Mouse (Mus musculus): ENCODE results near the gene Inip. TPM values are rescaled to one million over a fixed set of nuclear protein-coding genes. Genes with fewer than 3 reads are reported as not detected.

Inip gene
- total RNA-seq (2021): 10 to 100 TPM in 1 of 2 experiments, 1 to 10 TPM in 1; 9.3 to 10.9 TPM

GRCm38 (mm10) chr4:59801489-59801888 is at the start of gene Inip:
Gene Inip, minus strand, starts transcription at chr4:59801589.
- DNase-seq (ENCODE audit: low spot score): no peak
- intact Hi-C loops (cut with DNase I): no loop called here

- DNase-seq (ENCODE audit: low spot score): peak; percentile 42
- intact Hi-C loops (cut with DNase I): loop anchor here (5.0 to 10.0 kb wide), 2 partner anchors 238 to 485 kb away; no protein-coding TSS in a partner anchor
Measured at GRCm38 (mm10) chr4:59850181-59850580, 48.8 kb upstream of the Inip start.

GRCm38 (mm10) chr4:59847447-59847846 is 46.1 kb upstream of the Inip start:
- no peak for DNase-seq (ENCODE audit: low spot score)
- intact Hi-C loops (cut with DNase I): loop anchor here (5.0 kb wide), 1 partner anchor 40 kb away; the partner anchor contains the start of gene Snx30

GRCm38 (mm10) chr4:59845245-59845637 is 43.9 kb upstream of the Inip start:
- DNase-seq (ENCODE audit: low spot score): no peak
- intact Hi-C loops (cut with DNase I): loop anchor here (5.0 kb wide), 1 partner anchor 38 kb away; the partner anchor contains the start of gene Snx30

GRCm38 (mm10) chr4:59844460-59845244 is 43.3 kb upstream of the Inip start:
- intact Hi-C loops (cut with DNase I): loop anchor here (5.0 kb wide), 1 partner anchor 37 kb away; the partner anchor contains the start of gene Snx30
- no peak for DNase-seq (ENCODE audit: low spot score)

GRCm38 (mm10) chr4:59837659-59838058 is 36.3 kb upstream of the Inip start:
- intact Hi-C loops (cut with DNase I): no loop called here
- no peak for DNase-seq (ENCODE audit: low spot score)

- DNase-seq (ENCODE audit: low spot score): no peak
- intact Hi-C loops (cut with DNase I): no loop called here
Measured at GRCm38 (mm10) chr4:59832810-59833209, 31.4 kb upstream of the Inip start.

- intact Hi-C loops (cut with DNase I): no loop called here
- DNase-seq (ENCODE audit: low spot score): no peak
Measured at GRCm38 (mm10) chr4:59831038-59831437, 29.6 kb upstream of the Inip start.

GRCm38 (mm10) chr4:59829072-59829471 is 27.7 kb upstream of the Inip start:
- no peak for DNase-seq (ENCODE audit: low spot score)
- intact Hi-C loops (cut with DNase I): no loop called here

GRCm38 (mm10) chr4:59826381-59826780 is 25.0 kb upstream of the Inip start:
- no peak for DNase-seq (ENCODE audit: low spot score)
- intact Hi-C loops (cut with DNase I): no loop called here

- intact Hi-C loops (cut with DNase I): no loop called here
Measured at GRCm38 (mm10) chr4:59825634-59826033, 24.2 kb upstream of the Inip start.

GRCm38 (mm10) chr4:59824860-59825259 is 23.5 kb upstream of the Inip start:
- no peak for DNase-seq (ENCODE audit: low spot score)
- intact Hi-C loops (cut with DNase I): no loop called here

More at GRCm38 (mm10) chr4:59825634-59826033, 24.2 kb upstream of the Inip start:
- no peak for DNase-seq (ENCODE audit: low spot score)

GRCm38 (mm10) chr4:59823470-59823869 is 22.1 kb upstream of the Inip start:
- intact Hi-C loops (cut with DNase I): no loop called here
- peak; percentile 38 for DNase-seq (ENCODE audit: low spot score)

GRCm38 (mm10) chr4:59822119-59822518 is 20.7 kb upstream of the Inip start:
- intact Hi-C loops (cut with DNase I): no loop called here
- no peak for DNase-seq (ENCODE audit: low spot score)

- intact Hi-C loops (cut with DNase I): no loop called here
- no peak for DNase-seq (ENCODE audit: low spot score)
Measured at GRCm38 (mm10) chr4:59821516-59821915, 20.1 kb upstream of the Inip start.

GRCm38 (mm10) chr4:59819477-59820022 is 18.2 kb upstream of the Inip start:
- intact Hi-C loops (cut with DNase I): no loop called here
- no peak for DNase-seq (ENCODE audit: low spot score)

GRCm38 (mm10) chr4:59819054-59819472 is 17.7 kb upstream of the Inip start:
- DNase-seq (ENCODE audit: low spot score): no peak
- intact Hi-C loops (cut with DNase I): no loop called here

GRCm38 (mm10) chr4:59818498-59818897 is 17.1 kb upstream of the Inip start:
- DNase-seq (ENCODE audit: low spot score): no peak
- intact Hi-C loops (cut with DNase I): no loop called here

- intact Hi-C loops (cut with DNase I): no loop called here
- no peak for DNase-seq (ENCODE audit: low spot score)
Measured at GRCm38 (mm10) chr4:59817790-59818189, 16.4 kb upstream of the Inip start.

- intact Hi-C loops (cut with DNase I): no loop called here
Measured at GRCm38 (mm10) chr4:59816477-59816876, 15.1 kb upstream of the Inip start.

GRCm38 (mm10) chr4:59816016-59816415 is 14.6 kb upstream of the Inip start:
- DNase-seq (ENCODE audit: low spot score): no peak
- intact Hi-C loops (cut with DNase I): no loop called here

More at GRCm38 (mm10) chr4:59816477-59816876, 15.1 kb upstream of the Inip start:
- no peak for DNase-seq (ENCODE audit: low spot score)
